Mouse (Mus musculus): ENCODE measurements at regions not wholly inside any gene's neighbourhood (a gene's known extent, or its start where the extent isn't known, plus 50 kb on each side); places are given as distances from the start of the nearest gene placed in this dataset.

DNA sequence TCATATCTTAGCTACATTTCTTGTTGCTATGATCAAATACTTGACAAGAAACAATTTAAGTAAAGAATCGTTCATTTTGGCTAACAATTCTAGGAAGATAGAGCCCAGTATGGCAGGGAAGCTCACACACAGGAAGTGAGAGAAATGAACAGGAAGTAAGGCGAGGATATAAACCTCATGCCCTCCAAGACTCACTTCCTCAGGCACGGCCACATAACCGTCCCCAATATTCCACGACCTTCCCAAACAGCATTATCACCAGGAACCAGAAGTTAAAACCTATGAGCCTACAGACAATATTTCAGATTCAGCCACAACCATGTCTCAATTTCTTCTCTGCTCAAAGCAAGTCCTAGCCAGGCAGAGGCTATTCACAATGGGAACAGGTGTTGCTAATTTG lies 73.8 kb upstream of the Pabpc6 start:
- no peak overlapping the region for H3K4me3 ChIP-seq (replicated peaks; ENCODE audit: low read length)
- H3K4me1 ChIP-seq (replicated peaks; ENCODE audit: low read depth, low read length) = no peaks in the 10 kb centered on the region
- H3K36me3 ChIP-seq (ENCODE audit: insufficient read depth, low read length) = no peaks in the 10 kb centered on the region
- TF ChIP-seq POU5F1 (IDR thresholded peaks at IDR 0.05; ENCODE audit: borderline replicate concordance, low read length) = no peak
- H3K27me3 ChIP-seq (ENCODE audit: insufficient read depth, low read length) = no peaks in the 10 kb centered on the region
- no peaks in the 10 kb centered on the region for H3K9me3 ChIP-seq (ENCODE audit: low read length)

- Histone ChIP-seq H3K4me1 (replicated peaks; ENCODE audit: low read depth, low read length) (no peaks in the 10 kb centered on the region), H3K27me3 (ENCODE audit: insufficient read depth, low read length) (no peaks in the 10 kb centered on the region), H3K36me3 (ENCODE audit: insufficient read depth, low read length) (no peaks in the 10 kb centered on the region), H3K4me3 (replicated peaks; ENCODE audit: low read length) (no peak overlapping the region), H3K9me3 (ENCODE audit: low read length) (no peaks in the 10 kb centered on the region)
- TF ChIP-seq NANOG (IDR thresholded peaks at IDR 0.05; ENCODE audit: borderline replicate concordance, low read length) (no peak), CTCF (conservative IDR thresholded peaks at IDR 0.05; ENCODE audit: low read length) (no peak), POU5F1 (IDR thresholded peaks at IDR 0.05; ENCODE audit: borderline replicate concordance, low read length) (no peak)
These were observed 71.8 kb upstream of the Pabpc6 start for GRCm38 (mm10) chr17:9741321-9741720.

- Histone ChIP-seq H3K9me3 (ENCODE audit: low read length) (peaks cover 8% of the 10 kb centered on the region; the same call in 1 of the 2 replicates), H3K36me3 (ENCODE audit: insufficient read depth, low read length) (no peaks in the 10 kb centered on the region), H3K27me3 (ENCODE audit: insufficient read depth, low read length) (peaks cover 12% of the 10 kb centered on the region), H3K4me3 (replicated peaks; ENCODE audit: low read length) (peak overlapping the region; percentile 30; the same call in 1 of the 2 replicates), H3K4me1 (replicated peaks; ENCODE audit: low read depth, low read length) (peaks cover 23% of the 10 kb centered on the region)
- no peak for TF ChIP-seq POU5F1 (IDR thresholded peaks at IDR 0.05; ENCODE audit: borderline replicate concordance, low read length)
- TF ChIP-seq NANOG (IDR thresholded peaks at IDR 0.05; ENCODE audit: borderline replicate concordance, low read length) = no peak
- no peak for TF ChIP-seq CTCF (conservative IDR thresholded peaks at IDR 0.05; ENCODE audit: low read length)
These were observed 59.5 kb upstream of the Pabpc6 start for GRCm38 (mm10) chr17:9729020-9729419.

DNA sequence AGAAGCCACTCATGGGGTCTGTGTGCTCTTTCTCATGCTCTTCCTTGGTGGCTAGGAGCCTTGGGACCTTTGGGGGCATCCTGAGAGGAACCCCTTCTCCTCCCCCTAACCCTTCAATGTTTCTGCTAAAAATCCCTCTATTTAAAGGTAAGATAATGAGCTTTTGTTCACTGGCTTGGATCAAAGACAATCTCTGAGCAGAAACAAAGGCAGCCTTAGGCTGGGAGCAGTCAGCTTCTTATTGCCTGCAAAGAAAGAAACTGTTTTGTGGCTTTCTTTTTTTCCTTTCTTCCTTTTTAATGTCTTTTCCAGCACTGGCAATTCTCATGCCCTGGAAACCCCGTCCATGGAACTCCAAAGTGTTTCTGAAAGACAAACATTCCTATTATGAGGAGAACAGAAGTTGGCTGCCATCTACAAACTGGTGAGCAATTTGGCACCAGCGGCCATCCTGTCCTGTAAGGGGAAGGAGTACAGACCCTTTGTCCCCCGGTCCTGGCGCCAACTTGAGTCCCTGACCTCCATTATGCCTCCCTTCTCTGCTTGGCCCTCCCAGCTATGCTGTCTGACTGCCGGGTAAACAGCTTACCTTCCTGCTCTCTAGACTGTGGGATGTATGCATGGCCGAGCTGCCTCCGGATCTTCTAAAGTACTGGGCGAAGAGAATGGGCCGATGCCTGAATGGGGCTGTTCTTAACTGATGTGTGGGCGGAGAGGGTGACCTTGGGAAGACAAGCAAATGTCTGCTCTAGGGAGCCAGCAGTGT lies 56.4 kb upstream of the Pabpc6 start:
- no peaks in the 10 kb centered on the region for H3K36me3 ChIP-seq (ENCODE audit: insufficient read depth, low read length)
- H3K9me3 ChIP-seq (ENCODE audit: low read length) = peaks cover 8% of the 10 kb centered on the region; the same call in 1 of the 2 replicates
- no peak overlapping the region for H3K4me3 ChIP-seq (replicated peaks; ENCODE audit: low read length)
- H3K4me1 ChIP-seq (replicated peaks; ENCODE audit: low read depth, low read length) = peaks cover 45% of the 10 kb centered on the region
- no peak for TF ChIP-seq POU5F1 (IDR thresholded peaks at IDR 0.05; ENCODE audit: borderline replicate concordance, low read length)
- peak; percentile 39; the same call in 1 of the 2 replicates for TF ChIP-seq NANOG (IDR thresholded peaks at IDR 0.05; ENCODE audit: borderline replicate concordance, low read length)
- H3K27me3 ChIP-seq (ENCODE audit: insufficient read depth, low read length) = peaks cover 19% of the 10 kb centered on the region

GRCm38 (mm10) chr17:9723484-9723883 lies 54.0 kb upstream of the Pabpc6 start:
- Histone ChIP-seq H3K9me3 (ENCODE audit: low read length) (peaks cover 8% of the 10 kb centered on the region; the same call in 1 of the 2 replicates), H3K36me3 (ENCODE audit: insufficient read depth, low read length) (no peaks in the 10 kb centered on the region), H3K4me1 (replicated peaks; ENCODE audit: low read depth, low read length) (peaks cover 39% of the 10 kb centered on the region), H3K4me3 (replicated peaks; ENCODE audit: low read length) (no peak overlapping the region), H3K27me3 (ENCODE audit: insufficient read depth, low read length) (peaks cover 23% of the 10 kb centered on the region)
- no peak for TF ChIP-seq NANOG (IDR thresholded peaks at IDR 0.05; ENCODE audit: borderline replicate concordance, low read length)
- TF ChIP-seq POU5F1 (IDR thresholded peaks at IDR 0.05; ENCODE audit: borderline replicate concordance, low read length) = no peak
- TF ChIP-seq CTCF (conservative IDR thresholded peaks at IDR 0.05; ENCODE audit: low read length) = no peak

DNA sequence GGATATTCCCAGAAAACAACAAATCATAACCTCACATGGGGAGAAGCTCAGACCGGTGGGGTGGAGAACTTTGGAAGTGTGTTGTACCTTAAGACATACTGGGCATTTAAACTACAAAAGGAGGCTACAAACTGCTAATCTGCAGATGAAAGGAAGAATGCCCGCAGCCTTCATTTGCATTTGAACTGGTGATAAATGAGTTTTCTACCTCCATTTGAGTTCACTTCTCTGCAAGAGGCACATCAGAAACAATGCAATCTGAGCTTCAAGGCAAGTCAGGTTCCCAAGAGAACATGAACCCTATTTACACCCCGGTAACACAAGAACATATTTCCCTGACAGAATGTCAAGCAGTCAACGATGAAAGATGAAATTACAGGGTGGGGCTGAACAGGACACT lies 53.2 kb upstream of the Pabpc6 start:
- TF ChIP-seq POU5F1 (IDR thresholded peaks at IDR 0.05; ENCODE audit: borderline replicate concordance, low read length) = peak; percentile 72; the same call in 1 of the 2 replicates
- TF ChIP-seq CTCF (conservative IDR thresholded peaks at IDR 0.05; ENCODE audit: low read length) = no peak
- peak; percentile 96 for TF ChIP-seq NANOG (IDR thresholded peaks at IDR 0.05; ENCODE audit: borderline replicate concordance, low read length)
- Histone ChIP-seq H3K9me3 (ENCODE audit: low read length) (peaks cover 8% of the 10 kb centered on the region; the same call in 1 of the 2 replicates), H3K36me3 (ENCODE audit: insufficient read depth, low read length) (no peaks in the 10 kb centered on the region), H3K4me3 (replicated peaks; ENCODE audit: low read length) (no peak overlapping the region), H3K27me3 (ENCODE audit: insufficient read depth, low read length) (peaks cover 23% of the 10 kb centered on the region), H3K4me1 (replicated peaks; ENCODE audit: low read depth, low read length) (peaks cover 37% of the 10 kb centered on the region)
